Mouse (Mus musculus) lung, postnatal 0 days (tissue): ENCODE results near the gene Morc3.

ENCODE experiments used
- CTCF ChIP-seq: IDR thresholded peaks from 2 replicates; pipeline ENCODE4 v1.5.1; 2016; ENCODE audit warnings: antibody characterized with exemption, mild to moderate bottlenecking
- EP300 ChIP-seq: IDR thresholded peaks from 2 replicates; pipeline ENCODE4 v1.6.1; 2016; ENCODE audit warnings: antibody characterized with exemption, mild to moderate bottlenecking, control low read depth

- TF ChIP-seq CTCF (no peak), EP300 (peak; percentile 73)
These were observed 82.1 kb downstream of the Morc3 start for GRCm38 (mm10) chr16:93913881-93914576.
